Mouse (Mus musculus): ENCODE results near the gene Nr1h2. TPM values are rescaled to one million over a fixed set of nuclear protein-coding genes. Genes with fewer than 3 reads are reported as not detected.

Gene Nr1h2
- total and polyA plus RNA-seq, 3 experiments = 13.9 to 50.0 (median 43.8) TPM

GRCm38 (mm10) chr7:44552141-44552908, 1.4 kb downstream of the Nr1h2 start:
- H3K36me3 ChIP-seq (replicated peaks in 1 of 2; ENCODE audit: control insufficient read depth in 1 of 2, insufficient read depth in 1 of 2, low read length in 1 of 2) = peaks cover 30 to 35% of the 10 kb centered on the region in 2 experiments
- H3K9me3 ChIP-seq (replicated peaks; ENCODE audit: low read length) = no peaks in the 10 kb centered on the region
- dilution Hi-C loops (cut with MboI; ENCODE audit: extremely low pct_ligation_motif_present, extremely low pct_unique_long_range_greater_than_20kb, low sequenced_read_pairs) = no loop called here
- H3K4me1 ChIP-seq (ENCODE audit: control insufficient read depth in 1 of 2, insufficient read depth in 2 of 2) = peaks cover 7 to 27% of the 10 kb centered on the region in 2 experiments
- in situ Hi-C loops (cut with MboI; ENCODE audit: low pct_ligation_motif_present, low pct_unique_long_range_greater_than_20kb, low sequenced_read_pairs) = loop anchor here (5.0 kb wide), 1 partner anchor 45 kb away; no protein-coding TSS in a partner anchor
- no peak overlapping the region for H3K27ac ChIP-seq (ENCODE audit: insufficient read depth, low read depth)
- H3K27me3 ChIP-seq (replicated peaks) = no peaks in the 10 kb centered on the region
- H3K79me2 ChIP-seq (replicated peaks; ENCODE audit: control insufficient read depth, extremely low read depth, insufficient read depth, poor library complexity, severe bottlenecking) = peaks cover 6% of the 10 kb centered on the region; the same call in 1 of the 2 replicates
- H3K4me3 ChIP-seq (replicated peaks in 1 of 3; ENCODE audit: low read depth in 2 of 3, low read length in 2 of 3, poor library complexity in 1 of 3) = peak overlapping the region in 2 of 3 experiments; percentile 84 to 93
- TF ChIP-seq E2F4 (IDR thresholded peaks at IDR 0.05; ENCODE audit: insufficient replicate concordance, low read depth, low read length) (no peak), IRF4 (IDR thresholded peaks at IDR 0.05; ENCODE audit: low read depth, low read length) (no peak), POLR2AphosphoS2 (IDR thresholded peaks at IDR 0.05; ENCODE audit: low read depth, low read length) (no peak), USF1 (IDR thresholded peaks at IDR 0.05; ENCODE audit: low read depth, low read length) (no peak), HCFC1 (IDR thresholded peaks at IDR 0.05; ENCODE audit: low read depth, low read length) (no peak), EP300 (IDR thresholded peaks at IDR 0.05; ENCODE audit: low read length) (no peak), NRF1 (IDR thresholded peaks at IDR 0.05; ENCODE audit: low read depth, low read length) (no peak), TBP (conservative IDR thresholded peaks at IDR 0.05; ENCODE audit: low read depth, low read length) (no peak), MEF2A (IDR thresholded peaks at IDR 0.05; ENCODE audit: borderline replicate concordance, low read depth, low read length) (no peak), KAT2A (IDR thresholded peaks at IDR 0.05; ENCODE audit: insufficient replicate concordance, low read length) (no peak), MXI1 (IDR thresholded peaks at IDR 0.05; ENCODE audit: low read depth, low read length) (no peak), MAFK (IDR thresholded peaks at IDR 0.05; ENCODE audit: insufficient replicate concordance, low read length) (no peak), PAX5 (IDR thresholded peaks at IDR 0.05; ENCODE audit: low read length) (no peak), ZC3H11A (IDR thresholded peaks at IDR 0.05; ENCODE audit: low read depth, low read length) (no peak), RAD21 (IDR thresholded peaks at IDR 0.05; ENCODE audit: low read depth, low read length) (no peak), CTCF (conservative IDR thresholded peaks at IDR 0.05 in 1 of 2, IDR thresholded peaks at IDR 0.05 in 1 of 2; ENCODE audit: low read depth in 2 of 2, low read length in 2 of 2) (no peak)
- H3K4me2 ChIP-seq (ENCODE audit: insufficient read depth, low read depth, poor library complexity, severe bottlenecking) = peak overlapping the region; percentile 82; the same call in 1 of the 2 replicates
- no peak overlapping the region; the same call in 1 of the 2 replicates for H3K9ac ChIP-seq (ENCODE audit: insufficient read depth, low read depth)
- no peak for DNase-seq (ENCODE audit: extremely low read depth)

- H3K36me3 ChIP-seq (replicated peaks in 1 of 2; ENCODE audit: control insufficient read depth in 1 of 2, insufficient read depth in 1 of 2, low read length in 1 of 2) = peaks cover 30 to 37% of the 10 kb centered on the region in 2 experiments
- in situ Hi-C loops (cut with MboI; ENCODE audit: low pct_ligation_motif_present, low pct_unique_long_range_greater_than_20kb, low sequenced_read_pairs) = loop anchor here (5.0 kb wide), 1 partner anchor 44 kb away; no protein-coding TSS in a partner anchor
- no peak for DNase-seq (ENCODE audit: extremely low read depth)
- H3K27ac ChIP-seq (ENCODE audit: insufficient read depth, low read depth) = no peak overlapping the region
- no peak overlapping the region for H3K4me2 ChIP-seq (ENCODE audit: insufficient read depth, low read depth, poor library complexity, severe bottlenecking)
- H3K4me1 ChIP-seq (ENCODE audit: control insufficient read depth in 1 of 2, insufficient read depth in 2 of 2) = peaks cover 11 to 27% of the 10 kb centered on the region in 2 experiments
- no peaks in the 10 kb centered on the region for H3K27me3 ChIP-seq (replicated peaks)
- peaks cover 6% of the 10 kb centered on the region; the same call in 1 of the 2 replicates for H3K79me2 ChIP-seq (replicated peaks; ENCODE audit: control insufficient read depth, extremely low read depth, insufficient read depth, poor library complexity, severe bottlenecking)
- H3K9me3 ChIP-seq (replicated peaks; ENCODE audit: low read length) = no peaks in the 10 kb centered on the region
- dilution Hi-C loops (cut with MboI; ENCODE audit: extremely low pct_ligation_motif_present, extremely low pct_unique_long_range_greater_than_20kb, low sequenced_read_pairs) = no loop called here
- H3K4me3 ChIP-seq (replicated peaks in 1 of 3; ENCODE audit: low read depth in 2 of 3, low read length in 2 of 3, poor library complexity in 1 of 3) = no peak overlapping the region
- no peak overlapping the region for H3K9ac ChIP-seq (ENCODE audit: insufficient read depth, low read depth)
- no peak for TF ChIP-seq MAZ (IDR thresholded peaks at IDR 0.05; ENCODE audit: low read depth, low read length)
- no peak for TF ChIP-seq ZC3H11A (IDR thresholded peaks at IDR 0.05; ENCODE audit: low read depth, low read length)
- TF ChIP-seq MYC (IDR thresholded peaks at IDR 0.05; ENCODE audit: low read depth, low read length) = no peak
- no peak for TF ChIP-seq SIN3A (IDR thresholded peaks at IDR 0.05; ENCODE audit: low read length)
These were observed 2.0 kb downstream of the Nr1h2 start for GRCm38 (mm10) chr7:44551731-44552130.

Data from CH12.LX (cell line).